Mouse (Mus musculus) spleen, adult 2 months (tissue): ENCODE measurements around the gene Evx2. TPM values are rescaled to one million over a fixed set of nuclear protein-coding genes. Genes with fewer than 3 reads are reported as not detected.

Source experiments
- DNase-seq, 2 experiments: peaks; one replicate each; pipeline versions ENCODE4 v3.0.0 to v3.0.0-alpha.2; 2012 to 2021; ENCODE audit warnings: low spot score in 2 of 2, low read depth in 1 of 2
- H3K27ac ChIP-seq: fragments of 200-500 bp; 2 replicates; pipeline ENCODE4 v1.5.1; 2012; ENCODE audit warnings: low read length, inconsistent platforms; ENCODE audit not compliant: insufficient read depth
- H3K27me3 ChIP-seq: fragments of 200-500 bp; 2 replicates; pipeline ENCODE4 v1.6.1; 2012; ENCODE audit warnings: mild to moderate bottlenecking, moderate library complexity, low read length, inconsistent platforms; ENCODE audit not compliant: control insufficient read depth, insufficient read depth
- H3K36me3 ChIP-seq: fragments of 200-500 bp; 2 replicates; pipeline ENCODE4 v1.6.1; 2012; ENCODE audit warnings: mild to moderate bottlenecking, low read length, inconsistent platforms; ENCODE audit not compliant: control insufficient read depth, insufficient read depth
- H3K4me1 ChIP-seq: fragments of 200-500 bp; 2 replicates; pipeline ENCODE4 v1.6.1; 2011; ENCODE audit warnings: inconsistent platforms; ENCODE audit not compliant: control insufficient read depth, insufficient read depth, insufficient read length
- H3K4me3 ChIP-seq: fragments of 200-500 bp; 2 replicates; pipeline ENCODE4 v1.5.1; 2011; ENCODE audit warnings: mild to moderate bottlenecking, inconsistent platforms; ENCODE audit not compliant: insufficient read depth, insufficient read length; ENCODE audit errors: extremely low read depth
- CTCF ChIP-seq: fragments of 200-500 bp; IDR thresholded peaks from 2 replicates; pipeline ENCODE4 v1.5.1; 2011; ENCODE audit warnings: mild to moderate bottlenecking, inconsistent platforms; ENCODE audit not compliant: insufficient read depth, insufficient read length, insufficient replicate concordance; ENCODE audit errors: extremely low read depth
- POLR2A ChIP-seq: fragments of 200-500 bp; IDR thresholded peaks from 2 replicates; pipeline ENCODE4 v1.6.1; 2011; ENCODE audit warnings: low read depth, low read length, inconsistent platforms
- WGBS: fragments of 180-500 bp; shearing (Covaris S2); methylation state at CpG from one replicate; pipeline ENCODE4 v1.1.7; 2018; 5-methylcytosine and 5-hydroxymethylcytosine counted together
- polyA plus RNA-seq: library from polyadenylated mRNA; depleted of rRNA; stranded (reverse); fragments of >200 nt; gene quantifications from 2 replicates; pipeline ENCODE4 v1.2.3, GENCODE M21; 2012

Evx2 gene
- polyA plus RNA-seq, 1 experiment: not detected

DNA sequence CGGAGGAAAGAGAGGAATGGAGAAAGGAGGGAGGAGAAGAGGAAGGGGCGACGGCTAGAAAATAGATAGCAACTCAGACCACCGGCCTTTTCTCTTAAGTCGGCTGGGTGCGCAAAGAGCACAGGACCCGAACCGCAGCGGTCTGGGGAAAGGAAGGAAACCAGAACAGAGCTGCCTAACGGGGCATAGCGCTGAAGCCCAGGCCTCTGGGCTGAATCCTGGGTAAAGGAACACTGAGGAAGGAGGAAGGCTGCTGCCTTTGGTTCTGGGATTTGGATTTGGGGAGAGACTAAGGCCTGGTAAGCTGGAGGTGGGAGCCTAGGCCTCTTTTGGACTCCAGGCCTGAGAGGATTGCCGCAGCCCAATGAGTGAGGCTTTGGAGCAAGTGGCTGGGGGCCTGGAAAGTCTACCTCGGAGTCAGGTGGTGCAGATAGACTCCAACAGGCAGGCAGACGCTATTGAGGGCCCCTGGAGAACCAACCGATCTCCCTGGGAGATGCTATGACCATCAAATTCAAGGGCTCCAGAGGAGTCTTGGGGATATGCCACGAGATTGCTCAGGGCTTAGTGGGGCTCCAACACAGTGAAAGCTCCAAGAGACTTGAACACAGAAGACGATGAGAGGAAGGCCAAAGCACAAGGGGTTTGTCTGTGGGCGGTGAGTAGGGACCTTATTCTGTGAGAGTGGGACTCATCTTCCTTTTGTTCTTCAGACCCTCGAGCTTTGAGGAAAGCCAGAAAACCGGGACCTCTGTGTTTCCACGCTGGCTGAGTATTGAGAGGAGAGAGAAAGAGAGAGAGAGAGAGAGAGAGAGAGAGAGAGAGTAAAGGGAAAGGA, 21.4 kb upstream of the Evx2 start:
- no peak overlapping the region for H3K27ac ChIP-seq
- no peak for DNase-seq
- peaks cover 40% of the 10 kb centered on the region for H3K27me3 ChIP-seq
- no peaks in the 10 kb centered on the region for H3K36me3 ChIP-seq
- no peak overlapping the region for H3K4me3 ChIP-seq
- TF ChIP-seq POLR2A: no peak
- no peak for TF ChIP-seq CTCF
- H3K4me1 ChIP-seq: peaks cover 5% of the 10 kb centered on the region
- 8% methylated on average over 21 of the region's 21 CpGs for WGBS

DNA sequence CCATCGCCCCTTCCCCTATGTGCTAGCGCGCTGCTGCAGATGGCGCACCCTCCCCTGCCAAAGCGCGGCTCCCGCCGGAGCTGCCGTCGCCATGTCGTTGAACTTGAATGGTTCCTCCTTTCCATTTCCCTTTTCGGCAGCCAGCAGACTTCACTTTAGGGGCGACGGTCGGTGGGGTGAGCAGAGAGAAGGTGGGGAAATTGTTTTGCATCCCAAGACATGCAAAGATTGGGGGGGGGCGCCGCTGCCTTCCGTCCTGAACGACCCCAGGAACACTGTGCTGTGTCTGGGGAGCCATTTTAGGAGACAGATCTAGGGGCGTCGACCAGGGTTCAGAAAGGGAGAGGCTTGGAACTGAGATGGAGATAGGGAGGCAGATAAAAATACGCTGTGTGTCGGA, 20.6 kb upstream of the Evx2 start:
- no peak overlapping the region for H3K4me3 ChIP-seq
- 3% methylated on average over 23 of the region's 23 CpGs for WGBS

DNA sequence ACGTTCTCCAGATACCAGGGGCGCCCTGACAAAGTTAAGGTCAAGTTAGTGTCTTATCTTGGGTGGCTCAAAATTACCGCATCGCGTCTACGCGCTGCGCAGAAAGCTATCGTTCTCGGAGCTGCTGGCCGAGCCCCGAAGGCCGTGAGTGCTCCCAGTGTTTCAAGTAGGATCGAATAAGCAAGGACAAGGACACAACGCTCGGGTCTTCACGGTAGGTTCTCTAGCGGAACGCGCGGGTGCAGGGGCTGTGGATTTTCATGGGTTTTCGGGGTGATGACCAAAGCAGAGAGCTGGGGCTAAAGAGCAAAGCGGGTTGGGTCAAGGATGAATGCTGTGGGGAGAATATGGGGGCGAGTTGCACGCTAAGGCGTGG, 20.2 kb upstream of the Evx2 start:
- Histone ChIP-seq H3K36me3 (no peaks in the 10 kb centered on the region), H3K27ac (no peak overlapping the region), H3K4me1 (peaks cover 5% of the 10 kb centered on the region), H3K4me3 (no peak overlapping the region), H3K27me3 (peaks cover 48% of the 10 kb centered on the region)
- TF ChIP-seq POLR2A (no peak), CTCF (no peak)
- 4% methylated on average over 26 of the region's 26 CpGs for WGBS
- no peak for DNase-seq

More for the DNA sequence above, 20.6 kb upstream of the Evx2 start:
- peaks cover 47% of the 10 kb centered on the region for H3K27me3 ChIP-seq
- TF ChIP-seq POLR2A: no peak
- TF ChIP-seq CTCF: no peak
- no peak overlapping the region for H3K27ac ChIP-seq
- peaks cover 5% of the 10 kb centered on the region for H3K4me1 ChIP-seq
- H3K36me3 ChIP-seq: no peaks in the 10 kb centered on the region
- DNase-seq: no peak

DNA sequence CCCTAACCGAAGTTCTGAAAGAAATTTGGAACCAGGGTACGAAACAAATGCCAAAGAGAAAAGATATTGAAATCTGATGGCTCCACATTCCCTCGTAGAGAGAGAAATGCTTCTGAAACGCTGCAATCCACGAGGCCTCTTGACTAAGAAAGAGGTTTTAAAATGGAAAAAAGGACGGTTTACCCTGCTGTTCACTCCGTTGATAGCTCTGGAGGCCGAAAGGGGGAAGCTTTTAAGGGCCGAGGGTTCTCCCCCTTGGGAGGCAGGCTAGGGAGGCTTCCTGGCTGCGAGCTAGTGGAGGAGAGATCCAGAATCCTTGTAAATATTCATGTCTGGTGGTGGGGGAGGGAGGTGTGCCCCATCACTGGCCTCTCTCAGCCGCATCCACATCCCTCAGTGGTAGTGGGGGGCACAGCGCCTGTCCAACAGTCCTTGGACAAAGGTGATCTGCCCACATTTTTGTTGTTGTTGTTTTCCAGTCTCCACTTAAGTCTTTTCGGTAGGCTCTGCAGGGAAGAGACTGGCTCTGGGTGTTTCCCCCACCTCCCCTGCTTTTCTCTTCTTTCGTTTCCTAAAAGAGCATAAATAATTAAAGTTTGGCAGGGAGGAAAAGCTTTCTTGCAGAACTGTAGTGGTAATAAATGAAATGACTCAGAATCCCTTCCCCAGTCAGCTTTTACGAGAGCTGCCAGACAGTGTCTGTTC, 19.7 kb upstream of the Evx2 start, which contains the start of gene Hoxd11:
Hoxd11 (plus strand) TSS at position 667 of the 705 bp plus-strand sequence.
- WGBS: 4% methylated on average over 15 of the region's 15 CpGs
- no peak for DNase-seq
- H3K4me3 ChIP-seq: no peak within 1 kb of the TSS
- H3K4me1 ChIP-seq: peaks cover 5% of the 10 kb centered on the region
- TF ChIP-seq POLR2A (no peak), CTCF (no peak)
- H3K27ac ChIP-seq: no peak within 1 kb of the TSS
- no peaks in the 10 kb centered on the region for H3K36me3 ChIP-seq
- H3K27me3 ChIP-seq: peaks cover 48% of the 10 kb centered on the region

DNA sequence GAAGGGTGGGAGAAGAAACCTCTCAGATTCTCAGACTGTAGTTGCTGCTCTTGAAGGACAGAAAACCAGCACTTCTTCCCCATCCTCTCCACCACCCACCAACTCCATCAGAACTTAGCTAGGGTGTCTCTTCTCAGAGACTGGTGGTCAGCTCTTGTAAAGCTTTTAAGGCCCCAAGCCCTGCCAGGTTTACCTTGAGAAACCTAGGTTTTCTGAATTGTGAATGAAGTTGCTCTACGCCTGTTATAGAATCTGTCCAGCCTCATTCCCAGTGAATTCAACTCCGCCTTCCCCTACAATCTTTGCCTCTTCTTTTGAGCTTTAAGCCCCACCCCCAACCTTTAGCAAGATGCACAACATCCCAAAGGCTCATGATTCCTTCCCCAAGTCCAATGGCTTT, 17.7 kb upstream of the Evx2 start:
- DNase-seq: no peak
- 40% methylated on average over 2 of the region's 2 CpGs for WGBS
- H3K4me3 ChIP-seq: no peak overlapping the region
- H3K36me3 ChIP-seq: no peaks in the 10 kb centered on the region
- H3K27me3 ChIP-seq: peaks cover 44% of the 10 kb centered on the region
- TF ChIP-seq POLR2A: no peak
- TF ChIP-seq CTCF: no peak
- H3K4me1 ChIP-seq: peaks cover 4% of the 10 kb centered on the region
- H3K27ac ChIP-seq: no peak overlapping the region

DNA sequence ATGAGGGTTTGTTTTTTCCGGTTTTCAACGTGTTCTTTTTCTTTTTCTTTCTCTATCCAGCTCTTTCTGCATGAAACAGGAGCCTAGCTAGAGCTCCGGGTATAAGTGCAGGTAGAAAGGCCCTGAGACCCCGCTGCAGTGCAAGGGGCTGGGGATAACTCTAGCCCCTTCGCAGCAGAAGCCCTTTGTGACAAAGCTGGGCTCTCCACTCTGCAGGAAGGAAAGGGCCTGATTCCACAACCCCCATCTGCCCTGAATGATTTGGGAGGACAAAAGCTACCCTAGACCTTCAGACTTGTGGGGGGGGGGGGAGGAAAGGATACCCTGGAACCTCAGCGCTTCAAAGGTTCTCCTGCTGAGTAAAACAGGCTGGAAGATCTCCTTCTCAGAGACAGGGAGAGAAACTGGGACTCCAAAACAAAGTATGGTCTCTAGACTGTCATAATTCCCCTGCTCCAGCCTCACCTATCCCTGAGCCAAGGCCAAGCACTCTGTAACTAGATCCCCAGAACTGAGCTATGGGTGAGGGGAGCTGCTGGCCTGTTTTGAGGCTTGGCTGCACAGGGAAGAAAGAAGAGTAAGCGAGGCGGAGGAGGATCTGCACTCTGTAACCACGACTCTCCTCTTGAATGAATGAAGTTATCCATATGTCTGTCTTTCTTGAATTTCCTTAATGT, 17.2 kb upstream of the Evx2 start:
- TF ChIP-seq POLR2A: no peak
- no peak for TF ChIP-seq CTCF
- Histone ChIP-seq H3K27ac (no peak overlapping the region), H3K27me3 (peaks cover 41% of the 10 kb centered on the region), H3K4me1 (peaks cover 2% of the 10 kb centered on the region; the same call in 1 of the 2 replicates), H3K4me3 (no peak overlapping the region), H3K36me3 (no peaks in the 10 kb centered on the region)
- 15% methylated on average over 9 of the region's 9 CpGs for WGBS
- DNase-seq: no peak
